Mouse (Mus musculus) myocyte (in vitro differentiated cells): ENCODE measurements at regions not wholly inside any gene's neighbourhood (a gene's known extent, or its start where the extent isn't known, plus 50 kb on each side); places are given as distances from the start of the nearest gene placed in this dataset.

Experiments
- CEBPB ChIP-seq: IDR thresholded peaks from 2 replicates; pipeline ENCODE4 v1.6.1; 2011; ENCODE audit warnings: mild to moderate bottlenecking, moderate library complexity; ENCODE audit not compliant: poor library complexity, insufficient read depth, severe bottlenecking
- MAX ChIP-seq: IDR thresholded peaks from one replicate; pipeline ENCODE4 v1.6.1; 2011; ENCODE audit warnings: low read depth, mild to moderate bottlenecking, control low read depth
- POLR2A ChIP-seq: IDR thresholded peaks from one replicate; pipeline ENCODE4 v1.6.1; 2011; ENCODE audit warnings: low read depth, mild to moderate bottlenecking, control low read depth, moderate library complexity; ENCODE audit not compliant: insufficient read length
- POLR2AphosphoS2 ChIP-seq: IDR thresholded peaks from one replicate; pipeline ENCODE4 v1.6.1; 2011; ENCODE audit warnings: low read depth, control low read depth; ENCODE audit not compliant: insufficient read length
- TCF12 ChIP-seq: IDR thresholded peaks from one replicate; pipeline ENCODE4 v1.6.1; 2011; ENCODE audit warnings: mild to moderate bottlenecking, control low read depth; ENCODE audit not compliant: poor library complexity, insufficient read depth, severe bottlenecking

DNA sequence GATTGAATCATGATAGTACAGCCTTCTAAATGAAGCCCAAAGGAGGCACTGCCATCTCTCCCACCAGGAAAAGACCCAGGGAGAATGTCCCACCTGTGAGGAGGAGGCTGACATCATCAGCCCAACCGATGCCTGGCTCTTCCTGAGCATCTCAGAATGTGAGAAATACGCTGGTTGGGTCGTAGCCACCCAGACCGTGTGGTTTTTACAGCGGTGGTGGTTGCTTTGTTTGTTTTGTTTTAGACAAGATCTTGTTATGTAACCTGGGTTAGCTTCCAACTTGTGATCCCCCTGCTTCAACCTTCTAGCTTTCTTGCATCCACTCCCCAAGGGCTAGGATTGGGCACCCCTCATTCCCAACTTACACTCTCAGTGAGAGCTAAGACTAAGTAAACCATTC lies 122.0 kb upstream of the Klf3 start:
- TF ChIP-seq POLR2AphosphoS2 = no peak
- no peak for TF ChIP-seq TCF12
- no peak for TF ChIP-seq POLR2A
- TF ChIP-seq MAX = no peak
- TF ChIP-seq CEBPB = no peak
